8 mouse cellular contexts compared by ENCODE assay signal in the genomic region with DNA sequence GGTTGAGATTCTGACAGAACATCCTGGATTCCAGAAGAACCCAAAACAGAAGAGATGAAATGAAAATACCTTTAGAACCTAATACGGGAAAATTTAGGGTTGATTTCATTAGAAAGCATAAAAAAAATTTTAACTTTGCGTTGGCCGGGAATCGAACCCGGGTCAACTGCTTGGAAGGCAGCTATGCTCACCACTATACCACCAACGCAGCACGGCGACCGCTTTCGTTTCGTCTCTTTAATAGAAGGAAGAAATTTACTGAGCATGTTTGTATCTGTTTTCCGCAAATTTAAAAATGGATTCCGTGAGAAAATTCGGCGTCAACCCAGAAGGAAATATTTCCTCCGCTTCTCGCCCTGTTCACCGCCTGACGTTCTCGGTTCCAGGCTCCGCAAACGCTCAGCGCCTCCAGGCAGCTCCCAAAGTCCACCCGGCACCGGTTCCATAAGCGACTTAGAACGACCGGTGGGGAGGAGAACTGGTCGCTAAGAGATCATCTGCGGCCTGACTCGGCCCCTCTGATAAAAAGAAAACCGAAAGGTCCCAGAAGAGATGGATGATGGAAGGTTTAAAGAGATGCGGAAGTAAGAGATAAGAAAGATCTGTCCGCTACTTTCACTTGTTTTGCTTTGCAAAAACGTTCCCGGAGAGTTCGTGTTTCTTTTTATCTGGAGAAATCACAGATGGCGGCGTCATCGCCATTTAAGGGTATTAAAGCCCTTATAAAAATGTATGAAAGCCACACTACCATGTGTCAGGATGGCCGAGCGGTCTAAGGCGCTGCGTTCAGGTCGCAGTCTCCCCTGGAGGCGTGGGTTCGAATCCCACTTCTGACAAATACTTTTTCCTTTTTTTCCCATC. TPM values are rescaled to one million over a fixed set of nuclear protein-coding genes. Genes with fewer than 3 reads are reported as not detected.
DNase-seq lines count a peak whose midpoint lies in the region; ATAC-seq and TF ChIP-seq lines count a peak whose summit lies in the region.

No protein-coding gene starts in this region.

- no peaks in the 10 kb centered on the region for H3K36me3 ChIP-seq in embryonic facial prominence, embryonic 15.5 days
- H3K36me3 ChIP-seq in limb, embryonic 14.5 days (ENCODE audit: control insufficient read depth, insufficient read depth, low read length): no peaks in the 10 kb centered on the region
- no peaks in the 10 kb centered on the region for H3K36me3 ChIP-seq in midbrain, embryonic 16.5 days (ENCODE audit: control insufficient read depth, insufficient read depth, low read length)
- H3K36me3 ChIP-seq in spleen, adult 2 months (ENCODE audit: control insufficient read depth, insufficient read depth, low read length): no peaks in the 10 kb centered on the region

- TF ChIP-seq POLR2A in bone marrow, adult 2 months (IDR thresholded peaks at IDR 0.05; ENCODE audit: borderline replicate concordance, control insufficient read depth, low read depth, low read length): no peak
- TF ChIP-seq POLR2A in limb, embryonic 14.5 days (IDR thresholded peaks at IDR 0.05; ENCODE audit: borderline replicate concordance, extremely low read depth, insufficient read depth, insufficient read length): no peak
- TF ChIP-seq POLR2A in spleen, adult 2 months (IDR thresholded peaks at IDR 0.05; ENCODE audit: low read depth, low read length): no peak

- peak; percentile 88 for DNase-seq in 3T3-L1 (ENCODE audit: low read depth, low spot score)
- peak; percentile 61 to 87 for DNase-seq in heart, adult 9 months (ENCODE audit: low spot score in 2 of 2)
- peak; percentile 89 for DNase-seq in kidney, adult 9 months
- DNase-seq in limb, embryonic 14.5 days (ENCODE audit: low spot score): peak; percentile 91
- DNase-seq in spleen, adult 2 months (ENCODE audit: low read depth in 1 of 2, low spot score in 2 of 2): peak; percentile 65 to 81

- H3K4me2 ChIP-seq in embryonic facial prominence, embryonic 15.5 days (replicated peaks): peak overlapping the region; percentile 56
- H3K4me2 ChIP-seq in limb, embryonic 14.5 days (replicated peaks; ENCODE audit: low read depth, low read length, severe bottlenecking): peak overlapping the region; percentile 59
- peak overlapping the region; percentile 52 for H3K4me2 ChIP-seq in midbrain, embryonic 16.5 days (ENCODE audit: low read length)

- peaks cover 15% of the 10 kb centered on the region for H3K27me3 ChIP-seq in embryonic facial prominence, embryonic 15.5 days
- H3K27me3 ChIP-seq in limb, embryonic 14.5 days (ENCODE audit: control insufficient read depth, insufficient read depth, low read length): peaks cover 19% of the 10 kb centered on the region
- no peaks in the 10 kb centered on the region for H3K27me3 ChIP-seq in midbrain, embryonic 16.5 days (ENCODE audit: control insufficient read depth, insufficient read depth, low read depth, low read length)
- no peaks in the 10 kb centered on the region for H3K27me3 ChIP-seq in spleen, adult 2 months (ENCODE audit: control insufficient read depth, insufficient read depth, low read length)

- TF ChIP-seq CTCF in bone marrow, adult 2 months (IDR thresholded peaks at IDR 0.05; ENCODE audit: control insufficient read depth, insufficient read depth, low read length): no peak
- TF ChIP-seq CTCF in spleen, adult 2 months (IDR thresholded peaks at IDR 0.05; ENCODE audit: extremely low read depth, insufficient read depth, insufficient read length, insufficient replicate concordance): no peak

- H3K4me1 ChIP-seq in bone marrow, adult 2 months (ENCODE audit: control insufficient read depth, insufficient read depth, low read length): no peaks in the 10 kb centered on the region
- peaks cover 10% of the 10 kb centered on the region; the same call in 1 of the 2 replicates for H3K4me1 ChIP-seq in embryonic facial prominence, embryonic 15.5 days
- H3K4me1 ChIP-seq in limb, embryonic 14.5 days (ENCODE audit: control insufficient read depth, insufficient read depth, low read length): no peaks in the 10 kb centered on the region
- H3K4me1 ChIP-seq in midbrain, embryonic 16.5 days (ENCODE audit: control insufficient read depth, insufficient read depth, low read length): peaks cover 9% of the 10 kb centered on the region
- no peaks in the 10 kb centered on the region for H3K4me1 ChIP-seq in spleen, adult 2 months (ENCODE audit: control insufficient read depth, insufficient read depth, insufficient read length)

- peak; percentile 84 for ATAC-seq in embryonic facial prominence, embryonic 15.5 days (ENCODE audit: insufficient number of reproducible peaks, low FRiP score, low TSS enrichment, low read depth)
- ATAC-seq in limb, embryonic 14.5 days (ENCODE audit: low FRiP score, low read depth): peak; percentile 85
- ATAC-seq in midbrain, embryonic 16.5 days: peak; percentile 84

- WGBS in bone marrow, adult 2 months: under 1% methylated on average over 47 of the region's 47 CpGs
- under 1% methylated on average over 47 of the region's 47 CpGs for WGBS in embryonic facial prominence, embryonic 15.5 days
- WGBS in limb, embryonic 14.5 days: under 1% methylated on average over 47 of the region's 47 CpGs
- WGBS in midbrain, embryonic 16.5 days: under 1% methylated on average over 47 of the region's 47 CpGs
- WGBS in spleen, adult 2 months: under 1% methylated on average over 47 of the region's 47 CpGs

- H3K4me3 ChIP-seq in bone marrow, adult 2 months (replicated peaks; ENCODE audit: control insufficient read depth, low read depth, low read length): peak overlapping the region; percentile 90
- peak overlapping the region; percentile 94 for H3K4me3 ChIP-seq in embryonic facial prominence, embryonic 15.5 days (replicated peaks)
- peak overlapping the region; percentile 73 for H3K4me3 ChIP-seq in limb, embryonic 14.5 days (replicated peaks; ENCODE audit: low read length)
- H3K4me3 ChIP-seq in midbrain, embryonic 16.5 days (ENCODE audit: low read depth, low read length): peak overlapping the region; percentile 91
- peak overlapping the region; percentile 98 for H3K4me3 ChIP-seq in spleen, adult 2 months (ENCODE audit: extremely low read depth, insufficient read depth, insufficient read length)

- peak overlapping the region; percentile 78 for H3K9ac ChIP-seq in embryonic facial prominence, embryonic 15.5 days
- peak overlapping the region; percentile 85 for H3K9ac ChIP-seq in limb, embryonic 14.5 days (ENCODE audit: low read depth, low read length, severe bottlenecking)
- peak overlapping the region; percentile 84 for H3K9ac ChIP-seq in midbrain, embryonic 16.5 days (ENCODE audit: low read depth, low read length)

- no peaks in the 10 kb centered on the region for H3K9me3 ChIP-seq in embryonic facial prominence, embryonic 15.5 days (replicated peaks)
- H3K9me3 ChIP-seq in limb, embryonic 14.5 days (ENCODE audit: control insufficient read depth, low read length): no peaks in the 10 kb centered on the region
- H3K9me3 ChIP-seq in midbrain, embryonic 16.5 days (replicated peaks; ENCODE audit: control insufficient read depth, low read length, poor library complexity, severe bottlenecking): no peaks in the 10 kb centered on the region

- peak overlapping the region; percentile 96 for H3K27ac ChIP-seq in bone marrow, adult 2 months (ENCODE audit: control insufficient read depth, insufficient read depth, low read depth, low read length, poor library complexity)
- H3K27ac ChIP-seq in embryonic facial prominence, embryonic 15.5 days (replicated peaks): peak overlapping the region; percentile 91
- peak overlapping the region; percentile 86 for H3K27ac ChIP-seq in limb, embryonic 14.5 days (replicated peaks; ENCODE audit: low read depth, low read length)
- peak overlapping the region; percentile 90 for H3K27ac ChIP-seq in midbrain, embryonic 16.5 days (ENCODE audit: low read length)
- H3K27ac ChIP-seq in spleen, adult 2 months (ENCODE audit: insufficient read depth, low read length): peak overlapping the region; percentile 98

RNA-seq across cellular contexts. Expression of gene Fcgr4, which starts 19.4 kb away (rescaled TPM):
- polyA plus RNA-seq in bone marrow, adult 2 months (2011; ENCODE audit: insufficient read depth, insufficient read length, low replicate concordance, missing spikeins): 10.4 and 24.3 TPM in 2 replicates
- polyA plus RNA-seq in embryonic facial prominence, embryonic 15.5 days (2015; fragmentation: Nextera tagmentation; extraction: Ambion mirVana): 0.53 and 1.8 TPM in 2 replicates
- 0.75 and 1.2 TPM in 2 replicates for polyA plus RNA-seq in limb, embryonic 14.5 days (2012; rRNA removed)
- polyA plus RNA-seq in limb, embryonic 14.5 days (2014; fragmentation: Nextera tagmentation; extraction: Ambion mirVana): 0.59 and 0.79 TPM in 2 replicates
- 0.14 and 0.16 TPM in 2 replicates for polyA plus RNA-seq in midbrain, embryonic 16.5 days (2015; fragmentation: Nextera tagmentation; extraction: Ambion mirVana)
- 7.6 and 11.4 TPM in 2 replicates for polyA plus RNA-seq in spleen, adult 2 months (2012; rRNA removed)

RNA-seq across cellular contexts. Expression of gene Fcgr3, which starts 26.6 kb away (rescaled TPM):
- 18.2 and 56.7 TPM in 2 replicates for polyA plus RNA-seq in bone marrow, adult 2 months (2011; ENCODE audit: insufficient read depth, insufficient read length, low replicate concordance, missing spikeins)
- 25.6 and 26.1 TPM in 2 replicates for polyA plus RNA-seq in embryonic facial prominence, embryonic 15.5 days (2015; fragmentation: Nextera tagmentation; extraction: Ambion mirVana)
- polyA plus RNA-seq in limb, embryonic 14.5 days (2012; rRNA removed): 12.8 and 13.7 TPM in 2 replicates
- polyA plus RNA-seq in limb, embryonic 14.5 days (2014; fragmentation: Nextera tagmentation; extraction: Ambion mirVana): 17.6 and 19.7 TPM in 2 replicates
- polyA plus RNA-seq in midbrain, embryonic 16.5 days (2015; fragmentation: Nextera tagmentation; extraction: Ambion mirVana): 6.8 and 9.0 TPM in 2 replicates
- 20.6 and 24.5 TPM in 2 replicates for polyA plus RNA-seq in spleen, adult 2 months (2012; rRNA removed)

Comparison
In these comparisons a context has a peak if more than half of its experiments do, and no peak if none do; other contexts are left out.
1. Peak in every context shown above with its lines: DNase-seq, ATAC-seq, H3K4me3 ChIP-seq and H3K27ac ChIP-seq.